Mouse (Mus musculus) spleen, postnatal 4 days (tissue): Measurements from ENCODE around the gene Ofcc1.

ENCODE experiments used
- DNase-seq, 2 experiments: peaks; one replicate each; pipeline ENCODE4 v3.0.0; 2022; ENCODE audit warnings: low spot score in 2 of 2

The Ofcc1 gene

DNA sequence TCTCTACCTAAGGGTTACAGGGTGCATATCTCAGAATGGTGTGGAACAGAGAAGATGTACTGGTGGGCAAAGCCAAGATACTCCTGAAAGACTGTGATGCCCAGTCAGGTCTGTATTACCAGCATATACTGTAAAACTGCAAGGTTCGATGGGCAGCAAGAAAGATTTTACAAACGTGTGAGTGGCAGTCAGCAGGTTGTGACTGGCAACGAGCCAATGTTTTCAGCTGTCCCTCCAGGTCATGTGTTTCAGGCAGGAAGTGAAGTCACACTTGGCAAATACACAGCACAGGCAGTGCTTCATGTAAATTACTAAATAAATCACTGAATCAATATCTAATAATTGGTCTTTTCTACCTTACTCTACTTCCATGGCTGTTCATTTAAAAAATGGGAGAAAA is at the start of gene Ofcc1:
Gene Ofcc1 (minus strand): TSS at position 163 of the 400 bp plus-strand sequence.
- DNase-seq: no peak

DNA sequence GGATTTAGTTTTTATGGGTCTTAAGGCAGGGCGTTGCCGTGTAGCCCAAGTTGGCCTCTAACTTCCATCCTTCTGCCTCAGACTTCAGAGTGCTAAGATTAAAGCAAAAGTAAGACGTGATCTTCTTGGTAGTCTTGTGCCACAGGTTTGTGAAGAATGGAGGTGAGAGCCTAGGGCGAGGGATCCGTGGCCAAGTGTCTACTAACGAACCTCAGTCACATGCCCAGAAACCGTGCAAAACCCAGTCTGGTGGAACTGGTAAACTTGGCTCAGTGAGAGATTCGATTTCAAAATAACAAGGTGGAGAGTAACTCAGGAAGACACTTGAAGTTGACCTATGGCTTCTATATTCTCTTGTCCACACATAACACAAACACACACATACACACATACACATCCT is 28.9 kb upstream of the Ofcc1 start:
- no peak for DNase-seq

DNA sequence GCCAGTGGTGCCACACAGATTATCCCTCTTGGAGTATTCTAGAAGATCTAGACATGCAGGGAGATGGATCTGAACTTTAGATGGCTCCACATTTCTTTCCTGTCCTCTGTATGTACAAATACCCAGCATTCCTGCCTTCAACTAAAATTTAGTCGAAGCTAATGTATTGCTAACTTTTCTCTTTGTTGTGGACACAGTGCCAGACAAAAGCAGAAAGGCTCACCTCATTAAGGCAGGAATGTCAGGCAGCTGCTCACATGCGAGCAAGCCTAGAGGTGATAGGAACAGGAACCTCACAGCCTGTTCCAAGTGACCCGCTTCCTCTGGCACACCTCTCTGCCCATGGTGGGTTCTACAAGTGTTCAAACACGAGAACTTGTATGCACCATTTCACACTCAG is 26.2 kb upstream of the Ofcc1 start:
- DNase-seq: no peak

DNA sequence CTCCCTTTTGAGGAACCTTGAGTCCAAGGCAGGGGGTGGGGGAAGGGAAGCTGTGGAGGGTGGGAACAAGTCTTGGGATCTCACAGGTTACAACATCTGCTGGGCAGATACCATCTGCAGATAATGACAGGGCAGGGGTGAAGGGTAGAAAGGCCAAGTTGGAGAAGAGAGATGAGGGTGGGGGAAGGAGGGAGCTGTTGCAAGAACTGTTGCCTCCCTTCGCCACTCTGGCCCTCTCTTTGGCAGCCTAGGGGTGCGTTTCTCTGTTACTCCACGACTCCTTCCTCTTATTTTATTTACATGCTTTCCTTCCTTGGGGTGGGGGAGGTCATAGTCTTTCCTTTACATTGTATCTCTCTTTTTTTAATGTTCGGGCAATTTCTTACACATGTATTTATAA is 23.7 kb upstream of the Ofcc1 start:
- no peak for DNase-seq

DNA sequence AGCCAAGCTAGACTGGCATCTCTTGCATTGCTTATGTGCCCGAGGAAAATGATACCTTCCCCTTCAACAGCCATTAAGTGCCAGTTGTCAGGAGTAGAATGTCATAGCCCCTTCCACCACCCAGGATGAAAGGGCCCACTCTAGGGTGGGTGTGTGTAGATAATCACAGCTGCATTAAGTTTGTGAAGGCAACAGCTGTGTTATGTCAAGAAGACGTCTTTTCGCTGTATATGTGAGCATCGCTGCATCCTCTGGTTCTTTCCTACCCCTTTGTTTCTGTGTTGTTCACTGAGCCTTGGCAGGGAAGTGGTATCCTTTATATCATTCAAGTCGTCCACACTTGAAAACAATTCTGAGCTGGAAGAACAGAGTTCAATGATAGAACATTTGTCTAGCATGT is 15.5 kb upstream of the Ofcc1 start:
- no peak for DNase-seq

DNA sequence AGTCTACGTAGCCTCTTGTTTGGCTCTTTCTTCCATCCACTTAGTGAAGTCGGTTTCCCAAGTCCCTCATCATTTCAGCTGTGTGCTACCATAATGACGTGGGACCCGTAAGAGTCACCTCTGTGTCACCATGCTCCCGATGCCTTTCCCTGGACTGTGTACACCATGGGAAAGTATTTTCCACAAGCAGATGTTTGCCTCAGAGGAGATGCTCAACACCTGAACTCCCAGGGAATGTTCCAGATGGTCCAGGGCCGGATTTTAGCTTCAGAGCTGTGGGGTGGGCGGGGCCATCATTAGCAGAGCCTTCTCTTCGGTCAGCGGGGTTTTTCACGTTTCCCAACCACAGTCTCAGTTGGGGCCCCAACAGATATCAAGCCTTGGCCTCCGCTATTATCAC is 5.5 kb upstream of the Ofcc1 start:
- no peak for DNase-seq

DNA sequence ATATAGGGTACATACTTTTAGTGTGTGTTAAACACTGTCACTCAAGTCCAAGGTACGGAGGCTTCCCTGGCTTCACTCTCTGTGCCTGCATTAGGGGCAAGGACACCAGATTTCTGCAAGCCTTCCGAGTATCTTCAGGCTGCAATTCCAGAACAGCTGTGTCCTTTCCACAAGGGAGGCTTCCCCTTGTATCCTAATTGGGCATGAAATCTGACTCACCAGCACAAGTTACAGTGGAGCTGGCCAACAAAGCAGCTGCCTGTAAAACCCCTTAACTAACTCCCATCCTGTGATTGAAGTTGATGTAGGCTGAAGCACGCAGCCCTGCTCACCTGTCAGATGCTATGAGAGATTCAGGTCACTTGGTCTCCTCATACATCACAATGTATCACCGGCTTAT is 3.6 kb upstream of the Ofcc1 start:
- DNase-seq: no peak

DNA sequence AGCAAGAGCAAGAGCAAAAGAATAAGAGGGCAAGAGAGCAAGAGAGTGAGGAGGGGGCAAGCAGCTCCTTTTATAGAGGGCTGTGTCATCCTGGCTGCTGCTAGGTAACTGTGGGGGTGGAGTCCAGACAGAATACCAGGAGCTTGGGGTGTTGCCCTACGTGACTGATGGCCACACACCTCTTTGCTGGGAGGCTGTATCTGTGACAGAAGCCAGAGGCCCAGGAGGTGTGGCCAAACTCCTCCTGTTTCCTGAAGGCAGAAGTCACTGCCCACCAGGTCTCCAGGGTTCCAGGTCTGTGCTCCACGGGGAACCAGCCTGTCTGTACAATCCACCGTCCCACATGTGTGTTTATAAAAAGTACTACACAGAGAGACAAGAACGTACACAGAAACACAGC is 558 bp downstream of the Ofcc1 start:
- no peak for DNase-seq

DNA sequence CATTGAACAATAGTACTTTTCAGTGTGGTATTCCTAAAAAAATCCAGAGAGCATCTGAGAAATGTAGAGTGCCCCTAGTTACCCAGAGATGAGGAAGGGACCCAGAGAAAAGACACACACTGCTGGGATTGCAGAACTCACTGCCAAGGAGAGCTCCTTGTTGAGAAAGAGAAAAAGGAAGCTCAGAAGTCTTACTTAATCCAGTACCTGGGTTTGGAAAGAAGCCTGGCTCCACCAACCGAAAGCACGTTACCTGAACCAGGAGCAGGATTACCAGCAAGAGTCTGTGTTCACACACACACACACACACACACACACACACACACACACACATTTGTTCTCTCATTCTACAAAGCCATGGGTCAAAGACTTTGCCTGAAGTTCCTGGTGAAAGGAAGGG is 14.2 kb downstream of the Ofcc1 start:
- no peak for DNase-seq

DNA sequence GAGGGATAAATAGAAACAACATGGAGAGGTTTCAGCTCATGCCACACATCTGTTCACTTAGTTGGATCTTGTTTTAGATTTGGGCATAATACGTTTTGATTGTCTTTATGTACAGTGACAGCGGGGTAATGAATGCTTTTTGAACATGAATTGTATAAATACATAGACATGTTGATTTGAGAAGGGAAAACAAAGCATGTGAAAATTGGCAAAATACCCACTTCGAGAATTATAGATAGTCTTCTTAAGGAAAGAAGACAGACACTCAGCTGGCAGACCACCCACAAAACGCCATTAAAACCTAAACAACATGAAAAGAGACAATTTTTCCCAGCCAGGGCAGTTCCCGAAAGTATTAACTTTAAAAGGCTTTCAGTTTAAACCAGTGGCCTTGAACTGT is 37.9 kb downstream of the Ofcc1 start:
- no peak for DNase-seq

DNA sequence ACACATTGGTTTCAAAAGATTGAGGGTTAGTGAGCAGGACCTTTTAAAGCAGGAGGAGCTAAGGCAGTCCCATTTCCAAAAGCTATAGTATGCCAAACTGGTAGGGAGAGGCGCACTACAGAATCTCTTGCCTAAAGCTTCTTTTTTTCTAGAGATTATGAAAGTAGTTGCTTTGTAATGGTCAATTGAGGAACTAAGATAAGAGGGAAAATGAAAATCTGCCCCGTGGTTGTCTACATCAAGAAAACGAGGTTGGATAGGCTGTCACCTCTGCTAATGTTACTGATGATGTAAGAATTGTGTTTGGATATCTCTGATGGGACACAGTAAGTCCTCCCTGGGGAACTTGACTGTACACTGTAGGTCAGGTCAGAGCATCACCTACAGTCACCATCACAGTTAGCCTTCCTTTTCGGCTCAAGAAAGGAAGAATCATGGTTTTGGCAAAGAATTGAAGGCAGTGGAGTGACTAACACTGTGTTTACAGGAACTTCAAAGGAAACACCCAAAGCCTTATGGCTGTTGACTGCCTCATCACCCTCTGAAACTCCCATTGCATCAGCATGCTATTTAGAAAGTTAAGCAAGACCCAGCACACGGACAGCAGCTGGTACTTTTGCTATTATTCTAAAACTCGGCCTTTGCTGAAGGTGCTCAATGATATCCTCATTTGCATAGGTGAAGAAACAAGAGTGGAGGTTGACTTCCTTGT is 40.3 kb downstream of the Ofcc1 start:
- DNase-seq: no peak

DNA sequence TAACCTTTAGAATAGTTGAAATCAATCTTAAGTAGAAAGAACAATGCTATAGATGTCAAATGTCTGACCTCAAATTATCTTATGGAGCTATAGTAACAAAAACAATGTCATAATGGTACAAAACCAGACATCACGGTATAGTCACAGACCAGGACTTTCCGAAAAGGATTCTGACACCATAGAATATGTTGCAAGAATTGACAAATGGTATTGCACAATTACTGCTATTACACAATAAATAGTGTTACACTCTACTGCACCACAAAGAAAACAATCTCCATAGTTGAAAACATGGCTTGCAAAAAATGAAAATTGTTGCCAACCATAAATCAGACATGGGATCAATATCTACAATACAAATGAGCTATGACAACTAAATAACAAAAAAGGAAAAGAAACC is 43.5 kb downstream of the Ofcc1 start:
- DNase-seq: no peak

DNA sequence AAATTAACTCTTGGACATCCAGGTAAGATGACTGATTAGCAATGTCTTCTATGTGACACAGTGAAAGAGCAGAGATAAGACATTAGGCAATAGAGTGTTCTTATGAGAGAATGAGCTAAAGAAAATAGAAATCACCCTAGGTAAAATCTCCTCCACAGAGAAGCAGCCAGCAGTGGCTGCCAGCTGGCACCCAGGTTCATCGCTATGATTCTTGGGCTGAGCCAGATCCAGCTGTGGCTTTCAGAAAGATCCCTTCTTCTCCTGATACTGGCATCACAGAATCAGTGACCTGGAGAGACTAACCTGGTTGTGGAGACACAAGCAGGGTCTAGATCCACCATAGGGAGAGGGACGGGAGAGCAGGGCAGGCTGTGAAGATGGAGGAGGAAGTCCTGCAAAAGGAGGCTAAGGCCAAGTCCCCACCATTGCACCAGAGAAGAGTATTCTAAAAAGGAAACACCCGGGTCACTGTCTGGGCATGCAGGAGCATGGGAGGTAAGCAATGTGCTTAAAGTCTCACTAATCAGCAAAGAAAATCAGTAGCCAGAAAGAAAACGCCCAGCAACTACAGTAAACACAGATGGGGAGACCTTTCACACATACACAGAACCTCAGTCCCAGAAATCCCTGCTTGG is 46.0 kb downstream of the Ofcc1 start:
- no peak for DNase-seq

DNA sequence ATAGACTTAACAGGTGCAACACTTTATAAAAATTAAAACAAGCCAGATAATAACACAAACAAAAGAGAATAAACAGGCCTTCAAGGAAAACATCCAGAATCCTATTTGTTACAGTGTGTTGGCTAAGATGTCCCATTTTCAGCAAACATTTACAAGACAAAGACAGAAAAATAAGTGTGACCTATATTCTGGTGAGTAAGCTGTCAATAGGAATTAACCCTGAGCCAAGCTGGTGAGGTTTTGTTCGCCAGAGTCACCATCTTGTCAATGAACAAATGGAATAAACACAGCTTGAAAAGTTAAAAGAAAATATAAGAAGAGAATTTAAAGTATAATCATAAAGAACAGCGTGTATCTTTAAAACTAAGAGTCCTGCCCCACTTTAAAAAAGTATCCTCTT is 68.4 kb downstream of the Ofcc1 start:
- no peak for DNase-seq

DNA sequence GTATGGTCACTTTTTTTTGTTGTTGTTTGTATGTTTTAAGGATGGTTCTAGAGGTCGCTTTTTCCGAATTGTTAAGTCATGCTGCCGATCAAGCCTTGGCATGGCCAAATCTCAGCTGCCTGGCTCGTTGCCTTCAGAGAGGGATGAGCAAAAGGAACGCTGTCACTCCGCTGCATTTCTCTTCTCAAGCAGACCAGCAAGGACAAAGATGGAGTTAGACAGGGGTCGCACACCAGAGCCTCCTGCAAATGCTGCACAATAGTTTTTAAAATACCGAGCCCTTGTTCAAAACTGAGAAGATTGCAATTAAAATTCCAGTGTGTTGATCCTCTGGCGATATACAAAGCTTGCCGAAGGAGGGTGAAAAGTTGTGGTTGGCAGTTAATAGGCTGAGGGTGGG is 70.4 kb downstream of the Ofcc1 start:
- DNase-seq: no peak

DNA sequence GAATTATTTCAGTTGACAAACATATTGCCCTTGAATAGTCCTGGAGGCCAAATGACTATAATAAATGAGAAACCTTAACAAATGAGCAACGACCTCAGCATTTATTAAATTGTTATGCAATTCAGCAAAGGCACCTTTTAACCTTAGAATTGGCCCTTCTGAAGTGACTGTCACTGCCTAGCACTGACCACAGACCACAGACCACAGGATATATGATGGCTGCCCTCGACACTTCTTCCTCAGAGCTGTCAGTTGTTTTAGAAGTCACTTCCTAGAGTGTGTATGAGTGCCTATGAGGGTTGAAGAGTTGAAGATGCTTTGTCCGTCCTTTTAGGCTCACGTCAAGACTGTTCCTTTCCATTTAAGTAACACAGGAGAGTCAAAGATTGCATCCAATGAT is 72.6 kb downstream of the Ofcc1 start:
- no peak for DNase-seq

DNA sequence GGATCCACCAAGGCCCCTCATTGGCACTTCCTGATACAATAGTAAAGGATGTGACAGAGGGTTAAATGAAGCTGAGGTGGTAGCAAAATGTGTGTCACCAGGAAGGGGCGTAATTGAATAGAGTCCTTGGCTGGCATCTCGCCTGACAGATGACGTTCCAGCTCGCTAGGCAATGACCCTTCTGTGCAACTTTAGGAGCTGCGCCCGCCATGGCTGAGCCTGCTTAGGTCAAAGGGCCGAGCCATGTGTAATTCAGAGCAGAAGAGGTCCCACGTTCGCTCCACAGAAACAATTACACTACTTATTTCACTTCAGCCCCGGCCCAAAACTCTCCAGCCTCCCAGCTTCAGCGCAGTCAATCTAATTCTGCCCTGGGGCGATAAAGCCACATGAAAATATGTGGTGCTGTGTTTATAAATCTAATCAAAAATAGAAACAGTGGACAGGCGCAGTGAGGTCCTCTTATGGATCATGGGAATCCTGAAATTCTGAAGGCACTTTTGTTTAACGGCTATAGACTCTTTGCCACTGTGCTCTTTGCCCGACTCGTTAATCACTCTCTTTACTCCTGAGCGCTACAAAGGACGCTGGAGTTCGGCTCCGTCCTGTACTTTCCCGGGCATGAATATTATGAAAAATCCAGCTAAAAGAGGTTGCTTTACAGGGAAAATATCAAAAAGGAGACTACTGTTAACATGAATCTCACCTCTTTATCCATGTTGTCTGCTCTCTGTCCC is 73.8 kb downstream of the Ofcc1 start:
- DNase-seq: no peak

DNA sequence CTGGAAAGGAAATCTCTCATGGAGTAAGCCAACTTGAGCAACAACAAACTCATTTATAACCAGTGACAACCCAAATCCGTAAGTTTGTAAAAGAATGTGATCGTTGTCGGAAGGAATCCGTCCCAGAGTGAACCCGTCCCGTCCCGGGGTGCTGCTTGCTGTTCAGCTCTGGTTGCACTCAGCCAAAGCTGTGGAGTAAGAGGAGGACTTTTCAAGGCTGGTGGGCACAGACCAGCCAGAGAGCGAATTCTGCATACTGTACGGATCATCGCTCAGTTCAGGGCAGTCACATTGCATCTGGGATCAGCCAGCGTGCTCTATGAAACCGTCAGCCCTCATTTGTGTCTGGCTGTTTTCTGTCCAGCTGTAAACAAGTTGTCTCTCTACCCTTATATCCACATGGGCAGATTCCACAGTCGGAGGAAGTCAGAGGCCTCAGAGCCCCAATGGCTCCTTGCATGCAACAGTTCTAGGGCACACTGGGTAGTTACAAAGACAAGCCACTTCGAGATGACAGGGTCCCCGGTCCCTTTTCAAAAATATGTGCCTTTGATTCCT is 75.9 kb downstream of the Ofcc1 start:
- no peak for DNase-seq

DNA sequence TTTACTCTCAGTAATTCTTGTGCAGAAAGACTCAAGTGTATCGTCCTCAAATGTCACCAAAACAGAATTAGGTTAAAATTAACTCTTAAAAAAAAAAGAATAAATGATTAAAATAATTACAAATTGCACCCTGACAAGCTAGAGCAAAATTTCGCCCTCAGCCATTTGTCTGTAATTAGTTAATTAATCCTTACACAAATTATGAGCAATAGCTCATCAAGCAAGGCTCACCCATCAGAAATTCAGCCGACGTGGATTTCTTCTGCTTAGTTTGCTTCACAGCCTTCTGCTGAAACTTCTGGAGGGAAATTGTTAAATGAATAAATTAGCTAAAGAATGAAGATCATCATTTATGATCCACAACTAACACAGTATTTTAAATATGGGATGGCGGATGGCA is 80.6 kb downstream of the Ofcc1 start:
- DNase-seq: no peak

DNA sequence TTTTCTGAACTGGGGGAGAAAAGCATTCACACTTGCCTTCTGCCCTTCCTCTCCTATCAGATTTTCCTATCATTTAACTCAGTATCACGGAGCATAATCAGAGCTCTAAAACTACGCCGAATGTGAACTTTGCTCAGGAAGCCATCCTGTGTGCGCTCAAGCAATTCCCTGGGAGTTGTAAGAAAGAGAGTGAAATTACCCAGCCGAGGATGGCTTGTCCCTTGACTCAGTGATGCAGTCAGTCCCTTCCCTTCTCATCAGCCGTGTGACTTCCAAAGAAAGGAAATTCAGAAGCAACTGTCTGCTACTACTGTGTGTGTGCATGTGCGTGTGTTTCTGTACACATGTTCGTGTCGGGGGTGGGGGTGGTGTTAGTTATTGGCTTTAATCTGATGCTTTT is 93.7 kb downstream of the Ofcc1 start:
- no peak for DNase-seq

DNA sequence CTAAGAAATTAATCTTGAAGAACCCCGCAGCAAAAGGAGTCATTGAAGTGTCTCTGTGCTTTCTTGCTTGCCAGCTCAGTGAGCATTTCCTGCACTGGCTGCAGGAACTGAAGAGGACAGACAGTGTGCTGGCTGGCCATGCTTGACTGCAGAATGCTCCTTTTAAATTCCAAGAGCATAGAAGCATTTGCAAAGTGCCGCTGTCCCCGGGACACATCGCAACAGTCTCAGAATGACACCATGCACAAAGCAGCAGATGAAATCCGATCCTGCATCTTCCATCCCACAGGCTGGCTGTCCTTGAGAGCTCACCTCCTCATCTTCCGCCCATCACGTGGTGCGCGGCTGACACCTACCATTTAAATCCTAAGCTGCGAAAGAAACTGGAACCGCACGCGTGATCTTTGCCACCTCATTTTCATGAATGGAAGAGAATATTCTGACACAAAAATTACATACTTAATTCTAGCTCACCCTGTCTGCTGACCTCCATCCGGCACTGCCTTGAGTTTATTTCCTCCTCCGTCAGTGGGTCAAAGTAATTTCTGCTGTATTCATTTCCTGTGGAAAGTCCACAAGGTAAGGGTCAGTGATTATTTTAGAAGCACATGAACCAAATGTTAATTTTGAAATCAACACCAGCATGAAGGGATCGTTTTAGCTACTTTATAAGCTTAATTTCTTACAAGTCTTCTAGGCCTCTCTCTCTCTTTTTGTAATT is 98.0 kb downstream of the Ofcc1 start:
- no peak for DNase-seq

DNA sequence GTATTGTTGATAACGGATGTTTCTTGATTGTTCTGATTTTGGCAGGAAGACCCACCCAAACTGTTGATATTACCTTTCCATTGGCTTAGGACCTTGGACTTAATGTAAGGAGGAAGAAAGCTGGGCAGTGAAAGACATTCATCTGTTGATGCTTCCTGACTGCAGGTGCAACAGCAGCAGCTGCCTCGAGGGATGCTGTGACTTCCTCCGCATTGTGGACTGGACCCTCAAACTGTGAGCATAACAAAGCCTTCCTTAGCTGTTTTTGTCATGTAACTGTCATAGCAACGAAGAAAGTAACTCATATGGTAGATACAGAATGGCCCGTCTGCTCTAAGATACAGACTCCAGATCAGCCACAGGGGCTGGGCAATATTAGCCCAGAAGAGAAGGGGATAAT is 102.5 kb downstream of the Ofcc1 start:
- DNase-seq: no peak
